Mouse (Mus musculus): ENCODE measurements around the gene Osbp.

Gene Osbp

DNA sequence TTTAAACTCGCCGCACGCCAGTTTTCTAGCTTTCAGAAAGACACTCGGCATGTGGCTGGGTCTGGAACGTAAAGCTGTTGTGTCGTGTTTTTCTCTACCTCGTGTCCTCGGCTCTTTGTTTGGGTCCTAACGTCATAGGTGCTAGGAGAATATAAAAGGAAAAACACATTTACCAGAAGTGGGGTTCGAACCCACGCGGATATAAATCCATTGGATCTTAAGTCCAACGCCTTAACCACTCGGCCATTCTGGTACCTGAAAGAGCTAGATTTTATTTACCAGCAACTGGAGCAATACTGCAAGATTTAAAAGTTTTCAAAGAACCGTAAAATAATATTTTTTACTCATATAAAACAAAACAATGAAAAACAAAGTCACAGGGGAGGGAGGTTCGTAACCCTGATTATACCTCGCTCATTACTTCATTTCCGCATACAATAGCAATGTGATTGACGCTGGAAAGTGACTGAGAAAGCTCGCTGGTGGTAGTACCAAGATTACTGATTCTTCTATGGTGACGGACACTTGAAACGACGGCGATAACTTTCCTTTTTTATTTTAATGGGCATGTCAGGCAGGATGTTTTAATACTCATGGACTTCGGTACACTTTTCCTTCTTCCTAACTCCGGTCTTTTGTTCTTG, 45.3 kb downstream of the Osbp start:
- DNase-seq (ENCODE audit: low spot score), result peak; percentile 89

DNA sequence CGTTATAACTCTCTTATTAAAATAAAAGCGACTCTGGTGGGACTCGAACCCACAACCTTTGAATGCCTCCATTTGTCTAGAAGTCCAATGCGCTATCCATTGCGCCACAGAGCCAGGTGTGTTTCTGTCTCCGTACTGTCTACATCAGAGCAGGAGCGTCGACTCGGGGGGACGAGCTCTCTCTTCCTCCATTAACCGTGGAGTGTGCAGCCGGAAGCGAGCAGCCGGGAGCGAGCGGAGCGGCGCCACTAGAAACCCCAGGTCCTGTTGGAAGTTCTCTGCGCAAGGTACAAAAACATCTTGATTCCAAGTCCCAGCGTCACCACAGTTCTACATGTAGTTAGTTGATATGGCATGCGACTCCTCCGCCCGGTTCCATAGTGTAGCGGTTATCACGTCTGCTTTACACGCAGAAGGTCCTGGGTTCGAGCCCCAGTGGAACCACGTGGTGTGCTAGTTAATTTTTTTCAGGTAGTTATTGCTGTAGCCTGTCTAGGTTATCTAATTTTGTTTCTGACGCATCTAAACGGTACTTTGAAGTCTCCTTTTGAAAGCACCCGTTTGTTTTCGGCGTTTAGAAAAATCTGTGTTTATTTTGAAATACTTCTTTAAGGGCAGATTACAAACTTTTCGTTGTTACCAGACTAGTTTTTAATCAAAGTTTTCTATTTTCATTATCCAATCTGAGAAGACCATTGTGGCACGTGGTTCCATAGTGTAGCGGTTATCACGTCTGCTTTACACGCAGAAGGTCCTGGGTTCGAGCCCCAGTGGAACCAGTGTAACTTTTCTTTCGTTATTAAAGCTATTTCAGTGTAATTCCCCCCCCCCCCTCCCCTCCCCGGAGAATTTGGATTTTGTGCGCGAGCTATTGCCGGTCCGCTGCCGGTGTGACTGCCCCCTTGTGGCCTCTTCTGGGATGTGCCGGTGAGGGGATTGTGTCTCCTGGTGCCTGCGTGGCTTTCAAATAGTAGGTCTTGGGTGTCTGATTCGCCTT, 46.1 kb downstream of the Osbp start:
- DNase-seq (ENCODE audit: low spot score), result peak; percentile 89

DNA sequence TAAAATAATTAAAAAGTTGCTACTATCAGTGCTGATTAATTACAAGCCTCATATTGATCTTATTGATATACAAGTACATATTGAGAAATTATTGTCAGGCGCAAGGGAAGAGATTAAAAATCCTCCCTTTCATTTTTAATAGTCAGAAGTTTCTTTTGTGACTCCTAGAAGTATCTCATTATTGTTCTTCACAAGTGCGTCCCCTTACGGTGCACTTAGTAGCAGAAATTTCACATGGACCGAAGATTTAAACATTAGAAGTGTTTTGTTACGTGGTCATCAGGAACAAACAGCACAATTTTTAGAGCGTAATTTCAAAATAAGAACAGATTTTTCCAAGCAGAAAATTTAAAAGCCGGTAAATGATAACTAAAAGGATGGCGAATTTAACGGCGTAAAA, 46.9 kb downstream of the Osbp start:
- DNase-seq (ENCODE audit: low spot score), result no peak

DNA sequence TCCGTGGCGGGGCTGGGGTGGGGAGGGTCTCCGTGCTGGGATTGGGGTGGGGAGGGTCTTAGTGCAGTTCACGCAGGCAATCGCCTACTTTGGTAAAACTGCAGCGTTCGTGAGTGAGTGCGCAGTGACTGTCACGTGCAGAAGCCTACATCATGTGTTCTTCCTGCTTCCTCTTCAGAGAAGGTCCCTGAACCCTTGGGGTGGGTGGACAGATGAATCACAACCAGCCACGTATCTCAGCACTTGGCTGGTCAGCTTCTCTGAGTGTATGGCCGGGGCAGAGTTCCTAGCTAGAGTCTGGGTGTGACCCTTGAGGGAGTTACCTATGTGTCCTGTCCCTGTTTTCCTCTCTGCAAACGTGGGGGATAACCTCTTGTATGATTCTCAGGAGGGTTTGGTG, 47.5 kb downstream of the Osbp start:
- DNase-seq (ENCODE audit: low spot score), result peak; percentile 57

DNA sequence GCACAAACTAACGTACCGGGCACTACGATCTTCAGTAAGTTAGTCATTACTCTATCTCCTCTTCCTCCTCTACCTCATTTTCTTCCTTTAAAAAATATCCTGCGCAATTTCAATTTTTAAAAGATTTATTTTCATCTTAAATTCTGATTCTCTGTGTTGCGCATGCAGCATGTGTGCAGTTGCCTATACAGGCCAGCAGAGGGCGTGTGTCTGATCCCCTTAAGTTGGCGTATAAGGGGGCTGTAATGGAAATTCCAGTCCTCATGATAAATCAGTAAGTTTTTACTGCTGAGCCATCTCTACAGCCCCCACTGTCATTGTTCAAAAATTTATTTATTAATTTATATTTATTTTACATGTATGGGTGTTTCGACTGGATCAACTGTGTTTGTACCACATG, 50.0 kb downstream of the Osbp start:
- no peak for DNase-seq (ENCODE audit: low spot score)

DNA sequence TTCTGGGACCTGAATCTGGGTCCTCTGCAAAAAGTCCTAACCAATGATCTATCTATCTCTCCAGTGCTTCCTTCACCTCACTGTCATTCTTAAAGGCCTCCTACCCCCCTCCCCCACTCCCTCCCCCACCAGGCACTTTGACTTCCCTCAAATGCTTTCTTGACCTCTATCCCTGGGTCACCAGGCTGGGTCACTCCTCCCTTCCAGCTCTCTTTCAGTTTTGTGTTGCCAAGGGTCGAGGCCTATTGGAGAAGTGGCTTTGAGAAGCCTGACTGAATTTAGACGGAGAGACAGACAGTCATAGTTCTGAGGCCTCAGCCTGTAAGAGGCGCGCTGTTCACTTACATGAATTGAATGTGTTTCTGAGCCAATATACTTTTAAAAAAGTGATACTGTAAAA, 50.5 kb downstream of the Osbp start:
- DNase-seq (ENCODE audit: low spot score), result no peak

DNA sequence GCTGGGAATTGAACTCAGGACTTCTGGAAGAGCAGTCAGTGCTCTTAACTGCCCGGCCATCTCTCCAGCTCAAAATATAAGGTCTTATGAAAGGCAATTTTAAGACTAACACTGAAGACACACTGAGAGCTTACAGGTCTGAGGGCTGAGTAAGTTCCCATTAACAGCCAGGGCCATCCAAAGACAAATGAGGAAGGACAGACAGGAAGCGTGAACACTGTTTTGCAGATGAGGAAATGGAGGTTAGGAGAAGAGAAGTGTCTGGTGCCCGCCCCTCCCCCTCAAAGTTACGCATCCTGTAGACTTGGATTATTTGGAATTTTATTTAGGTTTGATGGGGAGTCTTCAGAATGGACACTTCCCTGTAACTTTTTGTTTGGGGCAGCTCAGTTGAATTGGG, 58.4 kb downstream of the Osbp start:
- peak; percentile 35 for DNase-seq (ENCODE audit: low spot score)

DNA sequence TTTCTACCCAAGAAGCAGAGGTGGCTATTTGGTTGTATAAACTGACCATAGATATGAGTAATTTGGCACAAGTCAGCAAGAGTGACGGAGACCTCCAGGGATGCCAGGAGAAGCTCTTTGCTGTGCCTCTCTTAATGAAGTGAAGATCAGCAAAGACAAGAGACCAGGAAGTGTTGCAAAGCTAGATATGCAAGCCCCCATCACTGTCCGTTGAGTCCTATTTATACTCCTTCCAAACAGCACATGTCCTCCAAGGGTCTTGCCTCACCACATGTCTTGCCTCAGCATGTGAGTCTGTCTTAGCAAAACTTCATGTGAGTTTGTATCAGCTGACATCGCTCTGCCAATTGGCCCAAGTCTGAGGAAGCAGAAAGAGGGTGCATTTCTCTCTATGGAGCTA, 59.6 kb downstream of the Osbp start:
- peak; percentile 12 for DNase-seq (ENCODE audit: low spot score)

DNA sequence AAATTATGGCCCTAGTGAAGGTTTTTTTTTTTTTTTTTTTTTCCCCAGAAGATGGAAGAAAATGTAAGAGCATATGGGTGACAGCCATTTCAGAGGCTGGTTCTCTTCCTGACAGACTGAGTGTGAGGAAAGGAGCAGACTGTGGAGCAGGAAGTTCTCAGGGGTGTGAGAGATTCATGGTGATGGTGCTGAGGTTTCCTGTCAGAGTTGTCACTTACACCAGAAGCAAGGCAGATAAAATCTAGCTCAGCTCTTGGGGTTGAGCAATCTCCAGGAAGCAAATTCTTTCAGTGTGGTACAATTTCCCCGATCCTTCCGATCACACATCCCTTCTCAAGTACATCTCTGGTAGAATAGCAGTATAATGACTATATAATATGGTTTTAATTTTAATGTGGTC, 60.9 kb downstream of the Osbp start:
- DNase-seq (ENCODE audit: low spot score), result peak; percentile 32

DNA sequence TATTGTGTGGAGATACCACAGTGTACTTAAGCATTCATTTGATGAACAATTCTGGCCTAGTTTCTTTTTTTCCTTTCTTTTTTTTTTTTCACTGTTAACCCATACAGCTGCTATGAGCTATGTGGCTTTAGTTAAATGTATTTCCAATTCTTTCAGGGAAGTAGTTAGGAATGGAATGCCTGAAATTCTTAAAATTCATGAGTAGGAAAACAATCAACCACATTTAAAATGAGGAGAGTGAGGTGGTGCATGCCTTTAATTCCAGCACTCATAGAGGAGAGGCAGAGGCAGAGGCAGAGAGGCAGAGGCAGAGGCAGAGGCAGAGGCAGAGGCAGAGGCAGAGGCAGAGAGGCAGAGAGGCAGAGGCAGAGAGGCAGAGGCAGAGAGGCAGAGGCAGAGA, 72.0 kb downstream of the Osbp start:
- DNase-seq (ENCODE audit: low spot score), result no peak

DNA sequence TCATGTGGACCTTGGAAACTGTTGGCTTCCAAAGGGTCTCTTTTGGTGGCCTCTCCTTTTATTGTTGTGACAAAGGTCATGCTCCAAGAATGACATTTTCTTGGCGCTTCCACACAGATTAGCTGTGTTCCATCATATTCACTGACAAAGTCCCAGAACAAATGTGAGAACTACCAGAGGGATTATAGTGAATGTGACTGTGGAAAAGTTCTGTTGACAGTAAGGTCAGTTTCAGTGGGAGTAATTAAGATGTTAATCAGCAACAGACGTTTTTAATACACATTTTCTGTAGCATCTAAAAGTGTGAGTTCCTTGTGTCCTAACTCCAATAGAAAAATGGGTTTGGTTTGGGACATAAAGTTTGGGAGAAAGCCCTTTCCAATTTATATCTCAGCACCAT, 75.5 kb downstream of the Osbp start, which contains the start of gene Olfr1423:
Olfr1423 (minus strand) TSS at position 101 of the 400 bp plus-strand sequence.
- DNase-seq (ENCODE audit: low spot score), result no peak

DNA sequence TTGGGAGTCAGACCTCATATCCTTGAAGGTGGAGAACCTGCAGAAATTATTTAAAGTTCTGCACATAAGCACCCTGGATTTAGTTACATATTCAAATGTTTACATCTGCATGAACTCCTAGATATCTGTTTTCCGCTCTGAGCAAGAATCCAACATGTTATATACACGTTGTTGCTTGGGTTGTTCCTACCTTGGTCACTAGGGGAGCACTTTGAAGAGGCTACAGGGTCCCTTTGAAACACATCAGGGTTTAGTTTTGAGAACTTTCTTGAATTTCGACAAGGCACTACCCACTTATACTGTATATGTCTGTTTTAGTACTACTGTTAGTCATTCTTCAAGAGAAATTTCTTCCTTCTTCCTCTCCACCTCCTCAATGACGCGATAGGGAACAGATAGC, 77.4 kb downstream of the Osbp start:
- no peak for DNase-seq (ENCODE audit: low spot score)
